Mouse (Mus musculus) adrenal gland (tissue): ENCODE measurements around the gene Msantd1.

Experiments used
- intact Hi-C: fragments of 180-260 bp; cut with DNase I; formaldehyde crosslinking; loops from one replicate; pipeline ENCODE4 v1.15.1; 2025

The Msantd1 gene

GRCm38 (mm10) chr5:34923920-34924319 lies 16.1 kb downstream of the Msantd1 start:
- intact Hi-C loops, result no loop called here

DNA sequence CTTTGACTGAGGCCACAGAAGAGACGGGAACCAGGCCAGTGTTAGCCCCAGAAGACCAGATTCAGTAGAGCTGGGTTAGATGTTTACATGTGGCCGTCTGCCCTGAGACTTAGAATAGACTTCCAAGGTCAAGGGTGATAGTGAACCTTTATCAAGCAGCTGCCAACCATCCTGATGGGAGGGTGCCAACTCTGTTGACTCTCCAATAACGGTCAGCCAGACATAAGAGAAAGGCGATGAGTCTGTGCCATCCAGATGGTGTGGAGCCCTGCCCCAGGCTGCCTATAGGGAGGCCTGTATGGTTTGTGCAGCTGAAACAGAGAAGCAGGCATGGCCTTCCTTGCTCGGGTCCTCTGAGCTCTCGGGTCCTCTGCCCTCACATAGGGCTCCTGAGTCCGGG lies 16.7 kb downstream of the Msantd1 start:
- intact Hi-C loops, result no loop called here

DNA sequence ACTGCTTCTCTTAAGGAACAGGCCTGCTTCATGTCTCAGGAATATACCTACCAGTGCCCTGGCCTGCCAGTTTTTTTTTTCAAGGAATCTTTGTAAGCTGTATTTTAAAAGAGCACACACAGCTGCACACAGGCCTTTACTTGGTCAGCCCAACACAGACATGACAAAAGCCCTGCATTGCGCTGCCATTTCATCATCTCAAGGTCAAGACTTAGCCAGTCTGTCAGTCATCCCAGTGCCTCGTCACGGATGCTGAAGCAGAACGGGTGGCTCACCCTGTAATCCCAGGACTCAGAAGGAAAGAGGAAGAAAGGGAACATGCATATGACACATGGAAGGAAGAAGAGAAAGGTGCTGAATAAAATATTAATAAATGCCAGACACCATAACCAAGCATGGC lies 19.8 kb downstream of the Msantd1 start:
- intact Hi-C loops, result no loop called here

DNA sequence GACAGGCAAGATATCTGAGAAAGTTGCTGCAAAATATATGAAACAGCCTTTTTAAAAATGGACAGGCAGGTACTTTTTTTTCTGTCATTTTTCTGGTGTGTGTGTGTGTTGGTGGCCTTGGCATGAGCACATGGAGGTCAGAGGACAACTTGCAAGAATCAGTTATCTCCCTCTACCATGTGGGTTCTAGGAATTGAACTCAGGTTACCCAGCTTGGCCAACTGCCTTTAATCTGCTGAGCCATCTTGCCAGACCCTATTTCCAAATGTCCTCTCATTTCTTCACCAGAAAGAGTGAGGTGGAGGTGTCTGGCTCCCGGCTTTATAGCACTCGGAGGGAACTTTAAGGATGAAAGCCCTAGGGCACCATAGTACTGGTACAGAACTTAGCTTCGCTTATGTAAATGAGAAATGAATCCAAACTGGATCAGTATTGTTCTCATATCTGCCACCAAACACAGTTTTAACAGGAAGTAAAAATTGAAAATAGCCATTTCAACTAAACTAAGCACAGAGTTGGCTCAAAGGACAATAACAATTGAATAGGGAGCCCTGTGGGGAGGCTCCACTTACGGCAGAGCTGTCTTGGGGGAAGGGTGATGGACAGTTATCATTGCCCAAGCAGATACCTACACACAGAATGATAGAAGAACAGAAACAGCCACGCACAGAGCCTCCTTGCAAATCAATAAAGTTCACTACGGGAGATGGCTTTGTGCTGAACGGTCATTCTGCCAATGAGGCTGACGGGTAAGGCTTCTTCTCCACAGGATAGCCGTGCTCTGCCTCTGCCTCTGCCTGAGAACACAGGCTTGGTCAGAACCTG lies 22.6 kb downstream of the Msantd1 start:
- intact Hi-C loops, result no loop called here

DNA sequence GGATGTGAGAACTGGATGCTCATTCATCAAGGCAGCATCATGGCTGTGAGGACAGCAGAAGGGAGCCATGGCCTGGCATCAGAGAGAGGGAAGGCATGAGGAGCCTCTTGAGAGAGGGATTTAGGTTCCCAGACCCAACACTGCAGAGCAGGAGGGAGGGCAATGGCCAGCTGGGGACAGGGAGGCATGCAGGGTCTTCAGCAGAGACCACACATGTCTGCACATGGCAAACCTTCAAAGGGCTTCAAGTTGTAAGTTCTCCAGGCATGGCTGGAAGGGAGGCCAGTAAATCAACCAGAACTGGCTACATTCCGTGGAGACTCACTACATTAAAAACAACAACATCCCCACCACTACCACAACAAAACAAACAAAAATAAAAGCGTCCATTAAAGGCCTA lies 23.3 kb downstream of the Msantd1 start:
- intact Hi-C loops, result no loop called here

DNA sequence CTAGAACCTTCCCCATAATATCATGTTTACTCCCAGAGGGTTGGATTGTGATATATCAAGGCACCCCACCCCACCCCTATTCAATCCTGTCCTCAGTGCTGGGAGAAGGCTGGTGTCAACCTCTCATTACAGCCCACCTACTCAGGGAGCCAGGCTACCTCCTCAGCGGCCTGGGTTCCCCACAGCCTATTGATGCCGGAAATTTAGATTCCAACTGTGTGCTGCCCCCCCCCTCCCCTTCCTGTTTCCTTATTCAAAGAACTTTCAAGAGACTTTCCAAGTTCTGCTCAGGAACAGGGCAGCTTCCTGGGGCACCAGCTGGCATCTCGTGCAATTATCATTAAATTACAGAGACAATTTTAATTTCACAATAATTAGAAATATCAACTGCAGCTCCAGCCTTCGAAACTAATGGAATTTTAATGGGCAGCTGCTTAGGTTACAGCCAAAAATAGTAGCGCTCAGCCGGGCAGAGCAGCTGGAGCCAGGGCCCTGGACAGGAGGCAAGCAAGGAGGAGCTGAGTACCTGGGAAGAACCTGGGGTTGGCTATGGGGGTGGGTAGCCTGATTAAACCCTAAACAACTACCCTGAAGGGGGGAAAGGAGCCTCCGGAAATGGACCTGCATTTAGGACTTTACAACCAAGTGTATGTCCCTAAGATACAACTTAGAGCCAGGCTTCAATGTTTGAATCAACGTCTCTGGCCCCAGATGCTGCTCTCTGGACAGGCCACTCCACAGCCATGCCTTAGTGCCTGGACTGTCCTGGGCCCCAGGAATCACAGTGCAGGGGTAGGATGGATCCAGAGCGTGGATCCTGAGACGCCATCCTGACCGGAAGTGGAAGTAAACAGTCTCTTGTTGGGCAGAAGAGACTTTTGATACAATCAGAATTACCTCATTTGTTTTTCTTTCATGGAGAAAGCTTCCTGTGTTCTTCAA lies 24.0 kb downstream of the Msantd1 start:
- intact Hi-C loops, result no loop called here

GRCm38 (mm10) chr5:34932458-34932806 lies 24.6 kb downstream of the Msantd1 start:
- intact Hi-C loops, result no loop called here

GRCm38 (mm10) chr5:34933461-34933860 lies 25.6 kb downstream of the Msantd1 start:
- intact Hi-C loops, result no loop called here

DNA sequence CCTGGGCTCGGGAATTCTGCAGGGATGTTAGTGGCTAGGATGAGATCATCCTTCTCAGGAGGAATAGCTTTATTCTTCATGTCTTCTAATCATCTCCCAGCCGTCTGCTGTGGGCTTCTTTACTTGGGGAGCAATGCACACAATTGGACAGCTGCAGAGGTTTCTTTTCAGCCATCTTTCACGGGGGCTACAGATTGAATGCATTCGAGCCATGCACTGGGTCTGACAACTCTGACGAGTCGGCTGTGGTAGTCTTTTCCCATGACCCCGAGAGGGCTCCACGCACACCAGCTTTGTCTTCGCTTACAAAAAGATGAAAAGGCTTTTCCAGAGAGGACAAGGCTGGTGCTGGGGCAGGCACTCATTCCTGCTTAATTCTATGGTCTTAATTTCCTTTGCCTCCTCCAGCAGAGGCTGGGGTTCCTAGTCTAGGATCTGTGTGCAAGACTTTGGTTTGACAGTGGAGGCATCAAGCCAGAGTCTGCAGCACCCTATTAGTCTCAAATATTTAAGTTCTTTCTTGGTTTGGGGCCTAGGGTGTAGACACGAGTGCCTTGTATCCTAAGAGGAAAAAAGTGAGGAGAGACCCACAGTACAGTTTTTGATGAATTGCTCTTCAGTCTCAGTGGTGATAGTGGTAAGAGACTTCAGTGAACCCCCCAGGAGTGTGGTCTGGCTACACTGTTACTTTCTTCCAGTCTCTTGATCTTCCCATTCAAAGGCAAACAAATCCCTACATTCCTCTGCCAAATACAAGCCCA lies 34.1 kb downstream of the Msantd1 start:
- intact Hi-C loops, result no loop called here

DNA sequence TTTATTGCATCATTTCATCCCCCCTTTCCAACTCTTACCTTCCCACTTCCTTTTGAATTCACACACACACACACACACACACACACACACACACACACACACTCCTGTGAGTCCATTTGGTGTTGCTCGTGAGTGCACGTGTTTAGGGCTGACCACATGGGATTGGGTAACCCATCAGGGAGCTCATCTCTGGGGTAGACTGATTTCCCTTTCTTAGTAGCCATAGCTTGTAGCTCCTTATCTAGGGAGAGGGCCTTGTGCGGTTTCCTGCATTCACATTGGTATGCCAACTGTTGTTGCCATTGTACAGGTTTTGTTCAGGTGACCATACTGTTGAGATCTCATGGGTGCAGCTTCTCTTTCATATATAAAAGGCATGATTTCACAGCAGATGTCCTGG lies 35.6 kb downstream of the Msantd1 start:
- intact Hi-C loops, result no loop called here

- intact Hi-C loops, result no loop called here
Measured at GRCm38 (mm10) chr5:34948861-34949760, 41.3 kb downstream of the Msantd1 start, which contains the start of gene Rgs12. TSS of gene Rgs12 (plus strand) at chr5:34949445.

GRCm38 (mm10) chr5:34949769-34950211 lies 42.0 kb downstream of the Msantd1 start:
- intact Hi-C loops, result no loop called here

- intact Hi-C loops, result no loop called here
Measured at GRCm38 (mm10) chr5:34950486-34951160, 42.8 kb downstream of the Msantd1 start.

DNA sequence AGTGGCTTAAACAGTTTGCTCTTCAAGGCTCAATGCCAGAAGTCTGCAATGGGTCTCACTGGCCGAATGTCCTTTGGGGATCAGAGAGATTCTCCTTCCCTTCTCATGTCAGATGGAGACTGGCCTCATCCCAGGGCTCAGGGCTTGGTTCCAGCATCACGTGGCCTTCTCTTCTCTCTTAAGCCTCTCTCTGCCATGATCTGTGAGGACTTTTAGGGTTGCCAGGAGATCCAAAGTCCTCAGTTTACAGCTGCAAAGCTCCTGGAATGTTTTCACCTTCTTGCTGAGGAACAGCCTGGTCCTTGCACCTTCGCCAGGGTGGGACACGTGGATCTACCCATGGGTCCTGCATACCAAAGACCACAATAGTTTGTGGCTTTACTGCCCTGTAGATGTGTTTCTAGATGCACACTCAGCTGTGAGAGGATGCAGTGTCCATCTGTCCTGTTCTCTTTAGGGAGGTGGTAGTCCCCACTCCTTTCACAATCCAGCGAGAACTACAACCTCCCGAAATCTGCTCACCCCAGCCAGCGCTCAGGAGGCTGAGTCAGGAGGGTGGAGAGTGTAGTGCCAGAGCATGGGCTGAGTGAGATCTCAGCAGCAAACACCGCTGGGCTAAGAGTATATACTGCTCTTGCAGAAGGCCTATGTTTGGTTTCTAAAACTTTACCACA lies 43.5 kb downstream of the Msantd1 start:
- intact Hi-C loops, result no loop called here

DNA sequence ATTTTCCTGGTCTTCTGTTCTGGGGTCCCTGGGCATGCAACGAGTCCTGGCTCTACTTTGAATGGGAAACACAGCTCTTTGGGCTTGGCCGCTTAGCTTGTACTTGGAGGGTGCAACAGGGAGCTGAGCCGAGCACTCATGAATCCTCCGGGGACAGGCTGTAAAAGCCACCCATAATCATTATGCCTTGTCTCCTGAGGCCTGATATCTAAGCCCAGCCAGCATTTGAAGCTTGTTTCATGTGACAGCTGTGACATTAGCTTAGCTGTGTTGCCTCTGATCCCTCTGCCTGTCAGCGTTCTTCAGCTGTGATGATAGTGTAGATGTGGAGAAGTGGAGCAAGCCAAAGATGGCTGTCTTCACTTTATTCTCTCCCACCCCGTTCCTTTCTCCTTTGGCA lies 46.7 kb downstream of the Msantd1 start:
- intact Hi-C loops, result no loop called here

DNA sequence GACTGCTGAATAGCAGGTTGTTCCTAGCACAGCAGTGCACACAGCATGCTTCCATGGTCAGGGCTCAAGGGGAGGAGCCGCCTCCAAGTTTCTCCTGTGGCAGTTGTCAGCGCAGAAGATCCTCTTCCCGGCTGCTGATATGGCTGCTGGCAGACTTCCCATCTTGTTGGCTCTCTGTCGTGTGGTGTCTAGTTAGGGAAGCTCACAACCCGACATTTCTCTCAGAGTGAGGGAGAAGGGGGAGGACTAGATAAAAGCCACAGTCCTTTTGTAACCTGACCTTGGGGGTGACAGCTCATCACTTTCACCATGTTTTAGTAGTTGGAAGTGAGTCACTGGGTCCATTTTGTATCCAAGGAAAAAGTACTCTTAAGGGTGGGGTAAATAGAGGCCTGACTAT lies 47.8 kb downstream of the Msantd1 start:
- intact Hi-C loops, result no loop called here

DNA sequence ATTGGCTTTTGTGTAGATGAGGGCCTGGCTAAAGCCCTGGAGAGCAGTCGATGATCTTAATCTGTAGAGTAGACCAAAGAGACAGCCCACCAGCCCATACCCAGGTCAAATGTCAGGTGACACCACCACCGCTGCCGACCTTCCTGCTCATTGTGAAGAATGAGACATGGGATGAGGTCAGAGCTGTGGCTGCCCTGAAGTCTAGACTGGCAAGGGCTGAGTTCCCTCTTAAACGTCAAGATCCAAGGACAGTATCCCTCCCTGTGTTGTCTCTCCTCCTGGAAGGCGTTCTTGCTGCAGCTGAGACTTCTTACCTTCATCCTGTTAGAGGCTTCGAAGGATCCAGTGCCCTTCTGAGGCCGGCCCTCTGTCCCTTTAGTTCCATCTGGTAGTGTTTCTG lies 48.3 kb downstream of the Msantd1 start:
- intact Hi-C loops, result no loop called here

- intact Hi-C loops, result no loop called here
Measured at GRCm38 (mm10) chr5:34957015-34957414, 49.2 kb downstream of the Msantd1 start.

- intact Hi-C loops, result no loop called here
Measured at GRCm38 (mm10) chr5:34960021-34960420, 52.2 kb downstream of the Msantd1 start.
